Mouse (Mus musculus) gastrocnemius, adult 2 months (tissue): Measurements from ENCODE around the gene Olfr1080. TPM values are rescaled to one million over a fixed set of nuclear protein-coding genes. Genes with fewer than 3 reads are reported as not detected.
"Not testable (repeated sequence)": the region's sequence is repeated elsewhere in the genome, so short reads cannot be mapped to it uniquely, and the experiment has no call there.

Source experiments
- DNase-seq: peaks from one replicate; pipeline ENCODE4 v3.0.0; 2022
- H3K27ac ChIP-seq: fragments of 200-600 bp; 2 replicates; pipeline ENCODE4 v1.8.1; 2022; ENCODE audit warnings: mild to moderate bottlenecking
- H3K4me3 ChIP-seq: fragments of 200-600 bp; 2 replicates; pipeline ENCODE4 v1.8.1; 2022; ENCODE audit warnings: mild to moderate bottlenecking, moderate library complexity
- CTCF ChIP-seq: fragments of 200-600 bp; IDR thresholded peaks from 2 replicates; pipeline ENCODE4 v1.8.1; 2022; ENCODE audit warnings: antibody characterized with exemption, mild to moderate bottlenecking, moderate library complexity
- intact Hi-C: fragments of 180-260 bp; cut with DNase I; formaldehyde crosslinking; loops from one replicate; pipeline ENCODE4 v1.15.1; 2025
- long read RNA-seq, 2 experiments: library from polyadenylated mRNA; stranded (forward); transcript quantifications; one replicate each; pipeline ENCODE4 v2.0.0; 2021
- total RNA-seq, 2 experiments: library from RNA; stranded (reverse); gene quantifications; 2 replicates each; pipeline ENCODE4 v1.2.3; 2021

Gene Olfr1080
- total RNA-seq = not detected
- long read RNA-seq, experiment 1 = 0 reads
- long read RNA-seq, experiment 2 = 0 reads

- H3K4me3 ChIP-seq, H3K27ac ChIP-seq, DNase-seq, intact Hi-C loops: not testable (repeated sequence)
Measured at GRCm38 (mm10) chr2:86558135-86558534, at the start of gene Olfr1080. Olfr1080 (minus strand) TSS chr2:86558235.

- DNase-seq, H3K27ac ChIP-seq, intact Hi-C loops, H3K4me3 ChIP-seq: not testable (repeated sequence)
Measured at GRCm38 (mm10) chr2:86598866-86599265, 40.8 kb upstream of the Olfr1080 start, which contains the start of gene Olfr1082. Olfr1082 (minus strand) TSS chr2:86598966.

- TF ChIP-seq CTCF = no peak
- intact Hi-C loops = no loop called here
- no peak for DNase-seq
- Histone ChIP-seq H3K4me3 (no peak within 1 kb of the TSS), H3K27ac (no peak within 1 kb of the TSS)
Measured at GRCm38 (mm10) chr2:86542380-86542779, 15.7 kb downstream of the Olfr1080 start, which contains the start of gene Olfr1079. Olfr1079 (minus strand) TSS chr2:86542480.

GRCm38 (mm10) chr2:86530991-86531390 is 27.0 kb downstream of the Olfr1080 start:
- H3K4me3 ChIP-seq = no peak overlapping the region
- no peak overlapping the region for H3K27ac ChIP-seq
- no peak for DNase-seq
- TF ChIP-seq CTCF = no peak
- intact Hi-C loops = no loop called here

- no peak for TF ChIP-seq CTCF
- no peak within 1 kb of the TSS for H3K4me3 ChIP-seq
- intact Hi-C loops = no loop called here
- no peak within 1 kb of the TSS for H3K27ac ChIP-seq
- DNase-seq = no peak
Measured at GRCm38 (mm10) chr2:86508161-86508560, 49.9 kb downstream of the Olfr1080 start, which contains the start of gene Olfr1076. Olfr1076 (plus strand) TSS chr2:86508461.

Other genes starting within 250 kb of the Olfr1080 start
- gene Olfr1053, start 243.0 kb downstream of the Olfr1080 start, total RNA-seq = not detected
- not detected for gene Olfr1054, start 222.8 kb downstream of the Olfr1080 start, total RNA-seq
- not detected for gene Olfr1055, start 208.0 kb downstream of the Olfr1080 start, total RNA-seq
- gene Olfr1056, start 195.8 kb downstream of the Olfr1080 start, total RNA-seq = not detected
- gene Olfr1057, start 179.8 kb downstream of the Olfr1080 start, total RNA-seq = not detected
- not detected for gene Olfr1058, start 169.7 kb downstream of the Olfr1080 start, total RNA-seq
- not detected for gene Olfr1061, start 144.2 kb downstream of the Olfr1080 start, total RNA-seq
- not detected for gene Olfr1062, start 131.5 kb downstream of the Olfr1080 start, total RNA-seq
- gene Olfr1065, start 107.6 kb downstream of the Olfr1080 start, total RNA-seq = not detected
- gene Olfr1066, start 102.0 kb downstream of the Olfr1080 start, total RNA-seq = not detected
- not detected for gene Olfr228, start 70.8 kb downstream of the Olfr1080 start, total RNA-seq
- not detected for gene Olfr1076, start 49.8 kb downstream of the Olfr1080 start, total RNA-seq
- gene Olfr1079, start 15.8 kb downstream of the Olfr1080 start, total RNA-seq = not detected
- gene Olfr1082, start 40.7 kb upstream of the Olfr1080 start, total RNA-seq = not detected
- not detected for gene Olfr1084, start 81.5 kb upstream of the Olfr1080 start, total RNA-seq
- gene Olfr1085, start 103.8 kb upstream of the Olfr1080 start, total RNA-seq = not detected
- gene Olfr1086, start 121.9 kb upstream of the Olfr1080 start, total RNA-seq = not detected
- not detected for gene Olfr1087, start 140.2 kb upstream of the Olfr1080 start, total RNA-seq
- not detected for gene Olfr1089, start 175.5 kb upstream of the Olfr1080 start, total RNA-seq
- gene Olfr1090, start 200.8 kb upstream of the Olfr1080 start, total RNA-seq = not detected
- not detected for gene Olfr1093, start 224.2 kb upstream of the Olfr1080 start, total RNA-seq